Mouse (Mus musculus): ENCODE results near the gene Ube2r2. TPM values are rescaled to one million over a fixed set of nuclear protein-coding genes. Genes with fewer than 3 reads are reported as not detected.

The Ube2r2 gene
- polyA plus RNA-seq, 1 experiment from 2014 or later = 92.5 TPM

DNA sequence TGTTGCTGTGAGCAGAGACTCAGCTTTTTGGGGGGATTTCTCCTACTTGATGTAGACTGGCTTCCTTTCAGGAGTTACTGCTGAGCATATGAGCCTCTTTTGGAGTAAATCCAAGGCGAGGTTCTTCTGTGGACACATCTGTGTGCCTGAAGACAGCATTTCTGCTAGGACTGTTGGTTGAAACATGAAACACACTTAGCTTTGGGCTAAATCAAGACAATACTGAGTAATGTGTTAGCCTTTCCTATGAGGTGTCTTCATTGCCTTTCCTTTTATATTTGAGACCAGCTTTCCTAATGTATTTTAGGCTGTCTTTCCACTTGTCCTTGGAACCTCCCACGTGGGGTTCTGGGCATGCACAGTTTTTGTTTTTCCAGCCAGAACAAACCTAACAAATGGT, 39.1 kb downstream of the Ube2r2 start:
- ATAC-seq (ENCODE audit: insufficient read depth) = no peak
- Histone ChIP-seq H3K27me3 (ENCODE audit: insufficient read depth, low read length) (no peaks in the 10 kb centered on the region), H3K4me1 (ENCODE audit: insufficient read depth) (no peaks in the 10 kb centered on the region), H3K4me2 (no peak overlapping the region), H3K36me3 (ENCODE audit: insufficient read depth) (peaks cover 55% of the 10 kb centered on the region), H3K9me3 (ENCODE audit: low read depth, low read length) (no peaks in the 10 kb centered on the region), H3K9ac (no peak overlapping the region), H3K27ac (ENCODE audit: low read depth) (no peak overlapping the region), H3K4me3 (ENCODE audit: low read depth, low read length) (no peak overlapping the region)
- no peak for DNase-seq
- no peak for TF ChIP-seq CTCF (IDR thresholded peaks at IDR 0.05; ENCODE audit: low read depth)
- 77% methylated on average over 2 of the region's 2 CpGs for WGBS

DNA sequence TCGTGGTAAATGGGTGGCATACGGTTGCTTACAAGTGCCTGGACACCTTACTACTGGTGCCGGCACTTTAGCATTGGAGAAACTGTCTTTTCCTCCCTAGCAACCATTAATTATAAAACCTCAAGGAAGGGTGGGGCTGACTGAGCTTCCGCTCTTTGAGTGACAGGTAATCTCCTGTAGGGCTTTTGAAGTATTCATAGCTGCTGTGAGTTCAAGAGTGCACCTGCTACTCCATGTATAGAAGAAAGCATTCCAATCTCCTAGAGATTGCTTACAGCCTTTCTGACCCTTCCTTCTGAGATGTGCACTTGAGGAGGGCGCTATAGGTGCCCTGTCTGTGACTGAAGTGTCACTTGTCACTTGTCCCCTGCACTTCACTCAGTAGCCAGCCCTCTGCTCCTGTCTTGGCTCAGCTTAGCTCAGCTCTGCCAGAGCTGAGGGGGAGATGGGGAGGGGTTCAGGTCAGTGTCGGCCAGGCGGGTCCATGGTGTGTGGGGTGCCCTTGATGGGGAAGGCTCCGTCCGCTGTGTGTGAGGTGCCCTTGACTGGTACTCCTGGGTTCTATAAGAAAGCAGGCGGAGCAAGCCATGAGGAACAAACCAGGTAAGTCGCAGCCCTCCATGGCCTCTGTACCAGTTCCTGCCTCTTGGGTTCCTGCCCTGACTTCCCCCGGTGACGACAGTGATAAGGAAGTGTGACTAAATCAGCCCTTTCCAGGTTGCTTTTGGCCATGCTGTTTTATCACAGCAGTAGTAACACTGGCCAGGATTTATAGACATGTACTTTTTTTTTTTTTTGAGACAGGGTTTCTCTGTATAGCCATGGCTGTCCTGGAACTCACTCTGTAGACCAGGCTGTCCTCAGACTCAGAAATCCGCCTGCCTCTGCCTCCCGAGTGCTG, 44.5 kb downstream of the Ube2r2 start:
- no peak overlapping the region for H3K4me2 ChIP-seq
- no peaks in the 10 kb centered on the region for H3K9me3 ChIP-seq (ENCODE audit: low read depth, low read length)
- H3K4me3 ChIP-seq (ENCODE audit: low read depth, low read length) = no peak overlapping the region
- peaks cover 65% of the 10 kb centered on the region for H3K36me3 ChIP-seq (ENCODE audit: insufficient read depth)
- no peak overlapping the region for H3K9ac ChIP-seq
- ATAC-seq (ENCODE audit: insufficient read depth) (no peak), DNase-seq (no peak)
- no peaks in the 10 kb centered on the region for H3K27me3 ChIP-seq (ENCODE audit: insufficient read depth, low read length)
- no peak overlapping the region for H3K27ac ChIP-seq (ENCODE audit: low read depth)
- H3K4me1 ChIP-seq (ENCODE audit: insufficient read depth) = no peaks in the 10 kb centered on the region
- no peak for TF ChIP-seq CTCF (IDR thresholded peaks at IDR 0.05; ENCODE audit: low read depth)
- WGBS = 74% methylated on average over 15 of the region's 15 CpGs

DNA sequence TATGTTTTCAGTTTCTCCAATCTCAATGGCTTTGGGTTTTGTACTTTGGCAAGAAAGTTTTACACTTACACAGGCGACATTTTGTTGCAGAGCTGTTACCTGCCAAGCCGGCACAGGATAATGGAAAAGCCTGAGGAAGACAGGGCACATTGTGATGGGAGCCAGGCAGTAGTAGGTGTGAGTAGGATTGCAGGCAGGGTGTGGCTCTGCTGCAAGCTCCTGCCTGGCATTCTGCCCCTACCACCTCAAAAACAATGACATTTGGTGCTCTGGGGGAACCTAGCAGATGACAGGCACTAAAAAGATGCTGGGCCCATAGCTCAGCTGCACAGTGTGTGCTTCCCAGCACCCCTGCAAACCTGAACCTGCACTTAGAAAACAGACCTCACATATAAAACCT, 54.3 kb downstream of the Ube2r2 start:
- DNase-seq (no peak), ATAC-seq (ENCODE audit: insufficient read depth) (no peak)
- H3K4me3 ChIP-seq (ENCODE audit: low read depth, low read length) = no peak overlapping the region
- no peak for TF ChIP-seq CTCF (IDR thresholded peaks at IDR 0.05; ENCODE audit: low read depth)
- H3K9ac ChIP-seq = no peak overlapping the region
- peaks cover 82% of the 10 kb centered on the region for H3K36me3 ChIP-seq (ENCODE audit: insufficient read depth)
- no peaks in the 10 kb centered on the region for H3K4me1 ChIP-seq (ENCODE audit: insufficient read depth)
- no peak overlapping the region for H3K4me2 ChIP-seq
- no peaks in the 10 kb centered on the region for H3K9me3 ChIP-seq (ENCODE audit: low read depth, low read length)
- no peaks in the 10 kb centered on the region for H3K27me3 ChIP-seq (ENCODE audit: insufficient read depth, low read length)
- H3K27ac ChIP-seq (ENCODE audit: low read depth) = no peak overlapping the region
- WGBS = 81% methylated on average over 2 of the region's 2 CpGs

DNA sequence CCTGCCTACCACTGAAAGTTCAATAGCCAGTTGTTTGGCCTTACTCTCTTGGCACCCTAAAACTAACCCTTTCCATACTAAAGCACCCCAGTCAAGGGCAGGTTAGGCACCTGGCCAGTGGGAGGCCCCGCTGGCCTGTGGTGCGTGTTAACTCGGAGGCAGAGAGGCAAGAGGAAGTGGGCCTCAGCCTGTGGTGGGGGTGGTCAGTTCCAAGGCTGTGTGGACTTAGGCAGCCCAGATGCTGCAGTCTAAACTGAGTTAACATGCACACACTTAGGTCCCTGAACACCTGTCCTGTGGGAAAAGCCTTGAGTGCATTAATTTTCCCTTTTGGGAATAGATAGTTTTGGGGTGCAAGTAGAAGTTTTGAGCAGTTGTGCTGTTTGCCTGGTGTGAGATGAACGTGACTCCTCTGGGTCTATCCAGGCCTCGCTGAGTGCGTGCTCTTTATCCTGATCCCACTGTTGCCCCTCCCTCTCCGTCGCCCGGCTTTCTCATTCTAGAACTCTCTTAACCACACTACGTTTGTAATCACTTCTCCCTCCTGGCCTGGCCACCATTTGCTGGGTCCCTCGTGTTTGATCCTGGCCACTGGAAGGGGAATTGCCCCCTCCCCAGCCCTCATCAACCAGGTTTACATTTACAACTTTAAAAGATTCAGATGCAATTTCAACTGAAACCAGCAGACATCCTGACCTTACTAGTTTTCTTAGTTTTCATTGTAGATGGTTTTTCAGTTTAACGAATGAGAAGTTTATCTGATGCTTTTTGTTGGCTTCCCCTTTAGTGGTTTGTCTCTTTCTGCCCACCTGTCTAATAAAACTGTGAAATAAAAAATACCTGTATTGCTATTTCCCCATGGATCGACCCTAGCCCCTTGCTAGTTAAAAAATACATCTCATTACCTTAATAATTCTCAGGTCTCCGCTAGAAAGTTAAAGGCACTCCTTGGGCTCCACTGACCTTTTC, 57.3 kb downstream of the Ube2r2 start:
- no peak for TF ChIP-seq CTCF (IDR thresholded peaks at IDR 0.05; ENCODE audit: low read depth)
- 59% methylated on average over 14 of the region's 14 CpGs for WGBS
- Histone ChIP-seq H3K9ac (no peak overlapping the region), H3K9me3 (ENCODE audit: low read depth, low read length) (no peaks in the 10 kb centered on the region), H3K27ac (ENCODE audit: low read depth) (no peak overlapping the region), H3K4me2 (no peak overlapping the region), H3K27me3 (ENCODE audit: insufficient read depth, low read length) (no peaks in the 10 kb centered on the region), H3K4me3 (ENCODE audit: low read depth, low read length) (no peak overlapping the region), H3K4me1 (ENCODE audit: insufficient read depth) (no peaks in the 10 kb centered on the region), H3K36me3 (ENCODE audit: insufficient read depth) (peaks cover 92% of the 10 kb centered on the region)
- no peak for DNase-seq
- no peak for ATAC-seq (ENCODE audit: insufficient read depth)

DNA sequence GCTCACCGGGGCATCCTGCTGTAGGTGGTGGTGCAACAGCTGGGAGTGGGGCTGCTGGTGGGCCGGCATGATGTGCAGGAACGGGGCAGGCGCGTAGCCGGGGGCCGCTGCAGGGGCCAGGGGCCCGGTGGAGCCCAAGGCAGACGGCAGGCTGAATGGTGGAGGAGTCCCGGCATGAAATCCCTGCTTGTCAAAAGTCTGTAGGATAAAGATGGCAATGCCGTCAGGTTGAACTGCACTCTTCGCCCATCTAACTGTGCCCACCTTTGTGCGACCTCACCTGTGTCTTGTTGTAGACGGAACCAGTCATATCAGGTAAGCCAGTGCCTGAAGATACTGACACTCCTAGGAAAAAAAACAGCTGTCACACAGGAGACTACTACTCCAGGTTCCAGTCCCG, 59.8 kb downstream of the Ube2r2 start:
- peaks cover 98% of the 10 kb centered on the region for H3K36me3 ChIP-seq (ENCODE audit: insufficient read depth)
- ATAC-seq (ENCODE audit: insufficient read depth) (no peak), DNase-seq (no peak)
- no peak overlapping the region for H3K4me3 ChIP-seq (ENCODE audit: low read depth, low read length)
- no peak overlapping the region for H3K4me2 ChIP-seq
- no peaks in the 10 kb centered on the region for H3K9me3 ChIP-seq (ENCODE audit: low read depth, low read length)
- WGBS = 88% methylated on average over 15 of the region's 15 CpGs
- no peaks in the 10 kb centered on the region for H3K4me1 ChIP-seq (ENCODE audit: insufficient read depth)
- no peaks in the 10 kb centered on the region for H3K27me3 ChIP-seq (ENCODE audit: insufficient read depth, low read length)
- TF ChIP-seq CTCF (IDR thresholded peaks at IDR 0.05; ENCODE audit: low read depth) = no peak
- H3K27ac ChIP-seq (ENCODE audit: low read depth) = no peak overlapping the region
- H3K9ac ChIP-seq = no peak overlapping the region

DNA sequence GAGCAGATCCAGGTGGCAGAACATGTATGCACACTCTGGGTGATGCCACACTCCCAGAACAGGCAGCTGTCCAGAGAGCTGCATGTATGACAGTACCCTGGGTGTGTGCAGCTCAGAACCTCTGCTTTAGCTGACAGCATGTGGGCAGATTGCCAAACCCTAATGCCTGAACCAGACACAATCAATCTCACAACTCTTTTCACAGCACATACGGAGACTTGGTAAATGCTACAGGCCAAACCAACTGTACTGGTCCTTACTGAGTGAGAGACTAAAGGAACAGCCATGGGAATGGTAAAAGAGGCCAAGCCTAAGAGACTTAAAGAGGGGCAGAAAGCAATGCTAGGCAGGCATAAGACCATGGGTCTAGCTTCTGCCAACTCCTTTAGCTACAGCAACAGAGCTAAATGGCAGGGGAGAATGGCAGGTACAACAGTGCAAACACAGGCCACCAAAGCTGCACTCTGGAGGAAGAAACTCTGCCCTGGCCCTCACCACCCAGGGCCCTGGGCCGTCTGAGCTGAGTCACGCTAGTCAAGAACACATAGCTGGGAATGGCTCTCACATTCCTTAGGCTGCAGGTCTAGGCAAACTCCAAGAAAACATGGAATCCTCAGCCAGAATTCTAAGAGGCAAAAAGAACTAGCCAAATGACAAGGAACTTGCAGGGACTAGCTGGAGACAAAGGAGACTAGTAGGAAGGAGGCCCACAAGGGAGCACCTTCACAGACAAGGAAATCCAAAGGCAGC, 61.5 kb downstream of the Ube2r2 start:
- Histone ChIP-seq H3K4me3 (ENCODE audit: low read depth, low read length) (no peak overlapping the region), H3K9ac (no peak overlapping the region; the same call in 1 of the 2 replicates), H3K27ac (ENCODE audit: low read depth) (peak overlapping the region; percentile 43; the same call in 1 of the 2 replicates), H3K4me2 (no peak overlapping the region), H3K9me3 (ENCODE audit: low read depth, low read length) (no peaks in the 10 kb centered on the region), H3K27me3 (ENCODE audit: insufficient read depth, low read length) (no peaks in the 10 kb centered on the region), H3K36me3 (ENCODE audit: insufficient read depth) (peaks cover 99% of the 10 kb centered on the region), H3K4me1 (ENCODE audit: insufficient read depth) (no peaks in the 10 kb centered on the region)
- 56% methylated on average over 3 of the region's 3 CpGs for WGBS
- TF ChIP-seq CTCF (IDR thresholded peaks at IDR 0.05; ENCODE audit: low read depth) = no peak
- ATAC-seq (ENCODE audit: insufficient read depth) = peak; percentile 48; the same call in 1 of the 2 replicates
- peak; percentile 71 for DNase-seq
